Mouse (Mus musculus) heart, embryonic 12.5 days (tissue): ENCODE measurements at regions not wholly inside any gene's neighbourhood (a gene's known extent, or its start where the extent isn't known, plus 50 kb on each side); places are given as distances from the start of the nearest gene placed in this dataset.

Experiments used
- ATAC-seq: fragments of 200-750 bp; cut with Nextera tagmentation; 2 replicates; pipeline ENCODE4 v1.8.0; 2017; ENCODE audit warnings: moderate TSS enrichment, moderate library complexity; ENCODE audit not compliant: insufficient number of reproducible peaks, low FRiP score
- H3K27ac ChIP-seq: fragments of 300-500 bp; sonication (generic); 2 replicates; pipeline ENCODE4 v1.5.1; 2016; ENCODE audit warnings: mild to moderate bottlenecking, moderate library complexity; ENCODE audit not compliant: poor library complexity, severe bottlenecking
- H3K27me3 ChIP-seq: fragments of 300-500 bp; sonication (generic); replicated peaks from 2 replicates; pipeline ENCODE4 v1.6.1; 2016; ENCODE audit warnings: mild to moderate bottlenecking, moderate library complexity
- H3K36me3 ChIP-seq: fragments of 300-500 bp; sonication (generic); 2 replicates; pipeline ENCODE4 v1.6.1; 2016; ENCODE audit warnings: mild to moderate bottlenecking, moderate library complexity
- H3K4me1 ChIP-seq: fragments of 300-500 bp; sonication (generic); replicated peaks from 2 replicates; pipeline ENCODE4 v1.6.1; 2016; ENCODE audit warnings: mild to moderate bottlenecking
- H3K4me2 ChIP-seq: fragments of 300-500 bp; sonication (generic); 2 replicates; pipeline ENCODE4 v1.6.1; 2016; ENCODE audit warnings: mild to moderate bottlenecking, moderate library complexity
- H3K4me3 ChIP-seq: fragments of 300-500 bp; sonication (generic); 2 replicates; pipeline ENCODE4 v1.5.1; 2016; ENCODE audit warnings: mild to moderate bottlenecking
- H3K9ac ChIP-seq: fragments of 300-500 bp; sonication (generic); 2 replicates; pipeline ENCODE4 v1.6.1; 2016; ENCODE audit warnings: mild to moderate bottlenecking, moderate library complexity
- H3K9me3 ChIP-seq: fragments of 300-500 bp; sonication (generic); replicated peaks from 2 replicates; pipeline ENCODE4 v1.6.1; 2016; ENCODE audit warnings: mild to moderate bottlenecking, moderate library complexity
- WGBS: fragments of 180-500 bp; shearing (Covaris S2); methylation state at CpG from one replicate; pipeline ENCODE4 v1.1.7; 2016; 5-methylcytosine and 5-hydroxymethylcytosine counted together

GRCm38 (mm10) chr14:62188147-62188885, 104.1 kb upstream of the Rnaseh2b start:
- no peaks in the 10 kb centered on the region for H3K27me3 ChIP-seq
- H3K36me3 ChIP-seq, result no peaks in the 10 kb centered on the region
- H3K9me3 ChIP-seq, result no peaks in the 10 kb centered on the region
- no peaks in the 10 kb centered on the region for H3K4me1 ChIP-seq
- no peak overlapping the region for H3K4me3 ChIP-seq
- H3K27ac ChIP-seq, result no peak overlapping the region
- H3K9ac ChIP-seq, result no peak overlapping the region
- no peak overlapping the region for H3K4me2 ChIP-seq
- WGBS, result 44% methylated on average over 7 of the region's 7 CpGs
- no peak for ATAC-seq

GRCm38 (mm10) chr14:62191624-62192023, 100.8 kb upstream of the Rnaseh2b start:
- H3K27ac ChIP-seq, result no peak overlapping the region
- no peaks in the 10 kb centered on the region for H3K36me3 ChIP-seq
- no peak for ATAC-seq
- H3K9me3 ChIP-seq, result no peaks in the 10 kb centered on the region
- H3K4me2 ChIP-seq, result no peak overlapping the region
- H3K9ac ChIP-seq, result no peak overlapping the region
- H3K27me3 ChIP-seq, result no peaks in the 10 kb centered on the region
- no peak overlapping the region for H3K4me3 ChIP-seq
- no peaks in the 10 kb centered on the region for H3K4me1 ChIP-seq
- 81% methylated on average over 2 of the region's 2 CpGs for WGBS

DNA sequence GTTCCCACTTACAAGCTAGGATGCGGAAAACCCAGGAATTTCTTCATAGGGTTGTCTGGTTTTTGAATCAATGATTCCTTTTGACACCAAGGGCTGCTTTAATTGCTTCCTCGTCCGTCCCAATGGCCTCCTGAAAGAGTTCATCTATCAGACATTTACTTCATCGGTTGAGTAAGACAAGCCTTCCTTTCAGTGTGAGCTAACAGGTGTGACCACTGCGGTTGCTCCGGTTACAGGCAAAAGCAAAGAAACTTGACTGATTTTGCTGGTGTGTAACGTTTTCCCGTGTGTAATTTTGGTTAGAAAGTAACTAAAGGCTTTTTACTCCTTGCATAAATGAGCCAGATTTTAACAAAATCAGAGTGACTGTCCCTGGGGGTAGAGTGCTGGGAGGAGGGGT, 99.6 kb upstream of the Rnaseh2b start:
- H3K4me3 ChIP-seq, result no peak overlapping the region
- no peak for ATAC-seq
- H3K27me3 ChIP-seq, result no peaks in the 10 kb centered on the region
- H3K9ac ChIP-seq, result no peak overlapping the region
- H3K36me3 ChIP-seq, result no peaks in the 10 kb centered on the region
- H3K27ac ChIP-seq, result no peak overlapping the region
- no peak overlapping the region for H3K4me2 ChIP-seq
- H3K9me3 ChIP-seq, result no peaks in the 10 kb centered on the region
- 73% methylated on average over 8 of the region's 8 CpGs for WGBS
- H3K4me1 ChIP-seq, result no peaks in the 10 kb centered on the region

DNA sequence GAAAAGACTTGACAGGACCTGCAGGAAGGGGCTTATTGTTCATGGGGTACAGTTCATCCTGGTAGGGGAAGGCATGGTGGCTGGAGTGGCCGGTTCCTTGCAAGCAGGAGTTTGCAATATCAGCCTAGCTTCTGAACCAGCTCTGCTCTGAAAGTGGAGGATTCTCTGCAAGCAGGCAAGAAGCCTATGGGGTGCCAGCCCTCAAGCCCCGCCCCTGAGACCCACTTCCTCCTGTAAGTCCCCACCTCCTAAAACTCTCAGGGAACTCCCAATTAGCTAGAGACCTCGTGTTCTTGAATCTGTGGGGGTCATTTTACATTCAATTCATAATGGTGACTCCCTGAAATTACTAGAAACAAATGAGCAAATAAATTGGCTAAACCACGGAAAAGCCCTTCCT, 99.0 kb upstream of the Rnaseh2b start:
- ATAC-seq, result no peak
- no peak overlapping the region for H3K4me2 ChIP-seq
- H3K27me3 ChIP-seq, result no peaks in the 10 kb centered on the region
- H3K4me1 ChIP-seq, result no peaks in the 10 kb centered on the region
- H3K9me3 ChIP-seq, result no peaks in the 10 kb centered on the region
- 45% methylated on average over 4 of the region's 4 CpGs for WGBS
- no peak overlapping the region for H3K27ac ChIP-seq
- no peaks in the 10 kb centered on the region for H3K36me3 ChIP-seq
- H3K9ac ChIP-seq, result no peak overlapping the region
- H3K4me3 ChIP-seq, result no peak overlapping the region

DNA sequence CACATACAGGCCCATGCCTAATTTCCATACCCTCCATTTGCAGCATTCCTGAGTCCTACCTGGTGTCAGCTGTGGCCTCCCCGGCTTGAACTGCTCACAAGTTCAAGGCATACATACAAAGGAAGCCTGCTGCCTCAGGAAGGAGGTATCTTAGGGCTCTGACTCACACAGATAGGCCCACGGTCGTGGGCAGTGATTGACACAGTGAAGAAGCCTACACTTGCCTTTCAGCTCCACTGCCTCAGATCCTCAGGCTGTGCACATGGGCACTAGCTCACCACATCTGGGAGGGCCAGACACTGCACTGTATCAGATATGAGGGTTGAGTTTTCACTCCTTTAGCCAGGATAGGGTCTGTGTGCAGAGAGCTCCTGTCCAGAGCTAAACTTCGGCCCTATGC, 95.6 kb upstream of the Rnaseh2b start:
- Histone ChIP-seq H3K9ac (no peak overlapping the region), H3K27me3 (no peaks in the 10 kb centered on the region), H3K4me3 (no peak overlapping the region), H3K4me1 (no peaks in the 10 kb centered on the region), H3K27ac (no peak overlapping the region), H3K9me3 (no peaks in the 10 kb centered on the region), H3K36me3 (no peaks in the 10 kb centered on the region), H3K4me2 (no peak overlapping the region)
- no peak for ATAC-seq
- WGBS, result 40% methylated on average over 4 of the region's 4 CpGs

DNA sequence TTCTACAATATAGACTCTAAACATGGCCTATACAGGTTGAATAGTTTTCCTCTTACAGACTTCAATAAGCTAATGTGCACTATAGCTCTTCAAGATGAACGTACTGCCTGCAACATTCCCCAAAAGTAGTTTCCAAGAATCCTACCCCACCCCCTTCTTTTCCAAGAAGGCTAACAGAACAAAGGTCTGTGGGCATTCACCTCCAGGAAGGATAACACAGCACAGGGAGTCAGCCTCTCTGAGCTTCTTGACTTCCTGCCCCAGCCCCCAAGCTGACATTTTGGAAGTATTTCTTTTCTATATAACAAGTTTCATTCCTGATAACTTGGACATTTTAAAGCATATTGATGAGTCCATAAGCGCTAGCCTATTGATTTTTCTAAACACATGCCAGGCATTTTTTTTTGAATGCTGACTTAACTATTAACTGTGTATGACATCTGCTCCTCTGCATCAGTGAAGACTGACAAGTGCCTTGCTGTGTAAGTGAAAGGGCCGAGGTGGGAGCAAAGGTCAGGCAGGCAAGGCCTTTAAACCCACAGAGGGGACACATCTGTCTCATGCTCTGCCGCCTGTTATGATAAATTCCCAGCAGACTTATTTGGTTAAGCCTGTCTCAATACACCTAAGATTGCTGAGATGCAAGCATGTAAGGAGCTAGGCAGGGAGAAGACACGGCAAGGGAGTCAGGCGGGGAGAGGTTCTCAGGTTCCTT, 93.8 kb upstream of the Rnaseh2b start:
- Histone ChIP-seq H3K9me3 (no peaks in the 10 kb centered on the region), H3K27ac (no peak overlapping the region), H3K4me3 (no peak overlapping the region), H3K4me2 (no peak overlapping the region), H3K9ac (no peak overlapping the region), H3K36me3 (no peaks in the 10 kb centered on the region), H3K27me3 (no peaks in the 10 kb centered on the region), H3K4me1 (no peaks in the 10 kb centered on the region)
- 71% methylated on average over 6 of the region's 6 CpGs for WGBS
- no peak for ATAC-seq

- no peak for ATAC-seq
- no peak overlapping the region for H3K27ac ChIP-seq
Measured at GRCm38 (mm10) chr14:62215071-62215470, 77.3 kb upstream of the Rnaseh2b start.

GRCm38 (mm10) chr14:62216995-62217394, 75.4 kb upstream of the Rnaseh2b start:
- H3K9me3 ChIP-seq, result no peaks in the 10 kb centered on the region
- H3K9ac ChIP-seq, result no peak overlapping the region
- ATAC-seq, result peak; percentile 78; the same call in 1 of the 2 replicates
- no peak overlapping the region for H3K27ac ChIP-seq
- H3K27me3 ChIP-seq, result no peaks in the 10 kb centered on the region
- no peak overlapping the region for H3K4me3 ChIP-seq
- H3K4me1 ChIP-seq, result peaks cover 6% of the 10 kb centered on the region; the same call in 1 of the 2 replicates
- WGBS, result 20% methylated on average over 1 of the region's 1 CpGs
- no peaks in the 10 kb centered on the region for H3K36me3 ChIP-seq
- H3K4me2 ChIP-seq, result no peak overlapping the region

More at GRCm38 (mm10) chr14:62215071-62215470, 77.3 kb upstream of the Rnaseh2b start:
- no peak overlapping the region for H3K4me2 ChIP-seq
- WGBS, result 68% methylated on average over 1 of the region's 1 CpGs
- H3K9me3 ChIP-seq, result no peaks in the 10 kb centered on the region
- peaks cover 6% of the 10 kb centered on the region; the same call in 1 of the 2 replicates for H3K4me1 ChIP-seq
- no peaks in the 10 kb centered on the region for H3K27me3 ChIP-seq
- H3K36me3 ChIP-seq, result no peaks in the 10 kb centered on the region
- H3K9ac ChIP-seq, result no peak overlapping the region
- no peak overlapping the region for H3K4me3 ChIP-seq

DNA sequence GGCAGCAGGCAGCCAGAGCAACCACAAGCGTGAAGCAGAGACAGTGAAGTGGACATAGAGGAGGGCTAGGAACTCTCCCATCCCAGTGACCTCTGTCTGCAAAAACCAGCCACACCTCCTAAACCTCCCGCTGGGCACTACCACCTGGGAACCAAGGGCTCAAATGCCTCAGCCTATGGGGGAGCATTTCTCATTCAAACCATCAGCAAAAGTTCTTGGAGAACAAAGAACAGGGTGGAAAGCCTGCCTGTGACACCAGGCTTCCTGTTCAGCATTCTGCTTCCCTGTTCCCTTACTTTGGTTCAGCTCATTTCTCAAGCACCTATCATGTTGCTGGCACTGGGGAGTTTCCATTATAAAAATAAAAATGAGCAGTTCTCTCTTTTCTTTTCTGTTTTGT, 74.4 kb upstream of the Rnaseh2b start:
- H3K27ac ChIP-seq, result no peak overlapping the region
- no peaks in the 10 kb centered on the region for H3K9me3 ChIP-seq
- H3K4me1 ChIP-seq, result peaks cover 6% of the 10 kb centered on the region; the same call in 1 of the 2 replicates
- H3K9ac ChIP-seq, result no peak overlapping the region
- no peak overlapping the region for H3K4me3 ChIP-seq
- no peaks in the 10 kb centered on the region for H3K36me3 ChIP-seq
- 56% methylated on average over 2 of the region's 2 CpGs for WGBS
- no peaks in the 10 kb centered on the region for H3K27me3 ChIP-seq
- no peak overlapping the region for H3K4me2 ChIP-seq
- no peak for ATAC-seq

GRCm38 (mm10) chr14:62218716-62219115, 73.7 kb upstream of the Rnaseh2b start:
- Histone ChIP-seq H3K4me2 (no peak overlapping the region), H3K27me3 (no peaks in the 10 kb centered on the region), H3K36me3 (no peaks in the 10 kb centered on the region), H3K9me3 (no peaks in the 10 kb centered on the region), H3K9ac (no peak overlapping the region), H3K4me1 (peaks cover 6% of the 10 kb centered on the region; the same call in 1 of the 2 replicates), H3K4me3 (no peak overlapping the region), H3K27ac (no peak overlapping the region)
- no peak for ATAC-seq
- WGBS, result 71% methylated on average over 2 of the region's 2 CpGs

DNA sequence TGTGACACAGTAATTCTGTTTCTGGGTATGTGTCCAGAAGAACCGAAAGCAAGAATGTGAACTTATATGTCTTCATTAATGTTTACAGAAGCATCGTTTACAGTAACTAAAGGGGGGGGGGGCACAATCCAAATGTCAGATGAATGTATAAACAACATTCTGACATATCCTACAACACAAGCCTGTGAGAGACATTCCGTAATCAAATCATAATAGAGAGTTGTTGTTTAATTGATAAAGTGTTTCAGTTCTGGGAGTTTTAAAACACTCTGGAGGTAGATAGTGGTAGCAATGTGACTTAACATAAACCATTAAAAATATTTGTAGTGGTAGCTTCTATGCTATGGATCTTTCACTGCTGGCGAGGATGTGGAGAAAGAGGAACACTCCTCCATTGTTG, 71.6 kb upstream of the Rnaseh2b start:
- Histone ChIP-seq H3K4me2 (no peak overlapping the region), H3K4me3 (no peak overlapping the region), H3K9me3 (no peaks in the 10 kb centered on the region), H3K27ac (no peak overlapping the region), H3K36me3 (no peaks in the 10 kb centered on the region), H3K4me1 (peaks cover 6% of the 10 kb centered on the region; the same call in 1 of the 2 replicates), H3K27me3 (no peaks in the 10 kb centered on the region), H3K9ac (no peak overlapping the region)
- 84% methylated on average over 4 of the region's 4 CpGs for WGBS
- ATAC-seq, result no peak
